Mouse (Mus musculus): ENCODE measurements around the gene Adamts8. TPM values are rescaled to one million over a fixed set of nuclear protein-coding genes. Genes with fewer than 3 reads are reported as not detected.

Gene Adamts8
- total and polyA plus RNA-seq, 3 experiments, result not detected

- Histone ChIP-seq H3K4me2 (ENCODE audit: insufficient read depth, low read depth, poor library complexity, severe bottlenecking) (no peak overlapping the region), H3K9me3 (replicated peaks; ENCODE audit: low read length) (no peaks in the 10 kb centered on the region), H3K79me2 (replicated peaks; ENCODE audit: control insufficient read depth, extremely low read depth, insufficient read depth, poor library complexity, severe bottlenecking) (no peaks in the 10 kb centered on the region), H3K36me3 (replicated peaks in 1 of 2; ENCODE audit: control insufficient read depth in 1 of 2, insufficient read depth in 1 of 2, low read length in 1 of 2) (no peaks in the 10 kb centered on the region), H3K27me3 (replicated peaks) (no peaks in the 10 kb centered on the region), H3K4me3 (replicated peaks in 1 of 3; ENCODE audit: low read depth in 2 of 3, low read length in 2 of 3, poor library complexity in 1 of 3) (no peak overlapping the region), H3K9ac (ENCODE audit: insufficient read depth, low read depth) (no peak overlapping the region), H3K27ac (ENCODE audit: insufficient read depth, low read depth) (no peak overlapping the region), H3K4me1 (ENCODE audit: control insufficient read depth in 1 of 2, insufficient read depth in 2 of 2) (no peaks in the 10 kb centered on the region)
- dilution Hi-C loops (cut with MboI; ENCODE audit: extremely low pct_ligation_motif_present, extremely low pct_unique_long_range_greater_than_20kb, low sequenced_read_pairs), result no loop called here
- in situ Hi-C loops (cut with MboI; ENCODE audit: low pct_ligation_motif_present, low pct_unique_long_range_greater_than_20kb, low sequenced_read_pairs), result no loop called here
- TF ChIP-seq ZMIZ1 (IDR thresholded peaks at IDR 0.05; ENCODE audit: low read depth, low read length) (no peak), NRF1 (IDR thresholded peaks at IDR 0.05; ENCODE audit: low read depth, low read length) (no peak), ELF1 (IDR thresholded peaks at IDR 0.05; ENCODE audit: low read depth, low read length) (no peak)
- DNase-seq (ENCODE audit: extremely low read depth), result no peak
These were observed 12.9 kb downstream of the Adamts8 start for GRCm38 (mm10) chr9:30955246-30955645.

DNA sequence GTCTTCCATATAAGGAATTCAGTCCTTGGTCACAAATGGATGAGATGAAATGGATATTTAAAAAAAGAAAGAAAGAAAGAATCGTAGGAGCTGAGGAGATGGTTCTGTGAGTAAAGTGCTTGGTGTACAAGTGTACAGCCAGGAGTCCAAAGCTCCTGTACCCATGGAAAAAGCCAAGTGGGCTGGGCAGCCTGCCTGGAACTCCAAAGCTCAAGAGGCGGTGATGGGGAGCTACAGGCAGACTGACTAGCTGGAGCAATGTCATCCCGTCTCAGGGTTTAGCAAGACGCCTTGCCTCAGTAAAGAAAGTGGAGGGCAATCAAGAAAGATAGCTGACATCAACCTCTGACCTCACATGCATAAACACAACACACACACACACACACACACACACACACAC is 21.4 kb downstream of the Adamts8 start:
- Histone ChIP-seq H3K4me2 (ENCODE audit: insufficient read depth, low read depth, poor library complexity, severe bottlenecking) (no peak overlapping the region), H3K4me3 (replicated peaks in 1 of 3; ENCODE audit: low read depth in 2 of 3, low read length in 2 of 3, poor library complexity in 1 of 3) (no peak overlapping the region), H3K36me3 (replicated peaks in 1 of 2; ENCODE audit: control insufficient read depth in 1 of 2, insufficient read depth in 1 of 2, low read length in 1 of 2) (no peaks in the 10 kb centered on the region), H3K9ac (ENCODE audit: insufficient read depth, low read depth) (no peak overlapping the region), H3K27ac (ENCODE audit: insufficient read depth, low read depth) (no peak overlapping the region), H3K79me2 (replicated peaks; ENCODE audit: control insufficient read depth, extremely low read depth, insufficient read depth, poor library complexity, severe bottlenecking) (no peaks in the 10 kb centered on the region), H3K27me3 (replicated peaks) (no peaks in the 10 kb centered on the region), H3K9me3 (replicated peaks; ENCODE audit: low read length) (no peaks in the 10 kb centered on the region), H3K4me1 (ENCODE audit: control insufficient read depth in 1 of 2, insufficient read depth in 2 of 2) (no peaks in the 10 kb centered on the region)
- TF ChIP-seq RCOR1 (conservative IDR thresholded peaks at IDR 0.05; ENCODE audit: low read depth, low read length), result no peak
- TF ChIP-seq POLR2A (IDR thresholded peaks at IDR 0.05; ENCODE audit: low read depth, low read length), result no peak
- TF ChIP-seq MAZ (IDR thresholded peaks at IDR 0.05; ENCODE audit: low read depth, low read length), result no peak
- no peak for TF ChIP-seq CTCF (conservative IDR thresholded peaks at IDR 0.05 in 1 of 2, IDR thresholded peaks at IDR 0.05 in 1 of 2; ENCODE audit: low read depth in 2 of 2, low read length in 2 of 2)
- TF ChIP-seq JUN (IDR thresholded peaks at IDR 0.05; ENCODE audit: insufficient read depth, low read depth, low read length), result no peak
- TF ChIP-seq RAD21 (IDR thresholded peaks at IDR 0.05; ENCODE audit: low read depth, low read length), result no peak
- TF ChIP-seq MEF2A (IDR thresholded peaks at IDR 0.05; ENCODE audit: borderline replicate concordance, low read depth, low read length), result no peak
- DNase-seq (ENCODE audit: extremely low read depth), result no peak
- dilution Hi-C loops (cut with MboI; ENCODE audit: extremely low pct_ligation_motif_present, extremely low pct_unique_long_range_greater_than_20kb, low sequenced_read_pairs) (no loop called here), in situ Hi-C loops (cut with MboI; ENCODE audit: low pct_ligation_motif_present, low pct_unique_long_range_greater_than_20kb, low sequenced_read_pairs) (no loop called here)

DNA sequence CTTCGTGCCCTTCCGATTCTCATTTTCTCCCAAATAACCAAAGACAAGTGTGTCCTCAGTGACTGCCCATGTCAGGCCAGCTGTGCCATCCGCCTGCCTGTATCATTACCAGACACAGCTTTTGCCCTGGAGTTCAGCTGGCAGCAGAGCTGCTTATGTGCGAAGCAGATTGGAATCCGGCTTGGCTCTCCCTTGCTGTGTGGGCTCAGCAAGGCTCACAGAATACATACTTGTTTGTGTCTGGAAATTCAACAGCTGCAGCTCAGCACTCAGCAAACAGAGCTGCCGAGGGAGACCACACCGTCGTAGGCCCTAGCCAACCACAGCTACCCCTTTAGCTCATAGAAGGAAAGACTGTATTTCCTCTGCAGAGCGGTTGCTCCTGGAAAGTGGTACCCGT is 22.3 kb downstream of the Adamts8 start:
- Histone ChIP-seq H3K36me3 (replicated peaks in 1 of 2; ENCODE audit: control insufficient read depth in 1 of 2, insufficient read depth in 1 of 2, low read length in 1 of 2) (no peaks in the 10 kb centered on the region), H3K4me1 (ENCODE audit: control insufficient read depth in 1 of 2, insufficient read depth in 2 of 2) (no peaks in the 10 kb centered on the region), H3K4me3 (replicated peaks in 1 of 3; ENCODE audit: low read depth in 2 of 3, low read length in 2 of 3, poor library complexity in 1 of 3) (no peak overlapping the region), H3K9me3 (replicated peaks; ENCODE audit: low read length) (no peaks in the 10 kb centered on the region), H3K79me2 (replicated peaks; ENCODE audit: control insufficient read depth, extremely low read depth, insufficient read depth, poor library complexity, severe bottlenecking) (no peaks in the 10 kb centered on the region), H3K27ac (ENCODE audit: insufficient read depth, low read depth) (no peak overlapping the region), H3K9ac (ENCODE audit: insufficient read depth, low read depth) (no peak overlapping the region), H3K27me3 (replicated peaks) (no peaks in the 10 kb centered on the region), H3K4me2 (ENCODE audit: insufficient read depth, low read depth, poor library complexity, severe bottlenecking) (no peak overlapping the region)
- dilution Hi-C loops (cut with MboI; ENCODE audit: extremely low pct_ligation_motif_present, extremely low pct_unique_long_range_greater_than_20kb, low sequenced_read_pairs), result no loop called here
- in situ Hi-C loops (cut with MboI; ENCODE audit: low pct_ligation_motif_present, low pct_unique_long_range_greater_than_20kb, low sequenced_read_pairs), result no loop called here
- no peak for TF ChIP-seq ZC3H11A (IDR thresholded peaks at IDR 0.05; ENCODE audit: low read depth, low read length)
- TF ChIP-seq IRF4 (IDR thresholded peaks at IDR 0.05; ENCODE audit: low read depth, low read length), result no peak
- no peak for TF ChIP-seq ZKSCAN1 (IDR thresholded peaks at IDR 0.05; ENCODE audit: borderline replicate concordance, low read depth, low read length)
- TF ChIP-seq USF1 (IDR thresholded peaks at IDR 0.05; ENCODE audit: low read depth, low read length), result no peak
- no peak for TF ChIP-seq TBP (conservative IDR thresholded peaks at IDR 0.05; ENCODE audit: low read depth, low read length)
- no peak for TF ChIP-seq USF2 (conservative IDR thresholded peaks at IDR 0.05; ENCODE audit: low read depth, low read length)
- TF ChIP-seq POLR2A (IDR thresholded peaks at IDR 0.05; ENCODE audit: low read depth, low read length), result no peak
- TF ChIP-seq GABPA (IDR thresholded peaks at IDR 0.05; ENCODE audit: insufficient replicate concordance, low read depth, low read length), result no peak
- TF ChIP-seq PAX5 (IDR thresholded peaks at IDR 0.05; ENCODE audit: low read length), result no peak
- TF ChIP-seq MXI1 (IDR thresholded peaks at IDR 0.05; ENCODE audit: low read depth, low read length), result no peak
- TF ChIP-seq JUN (IDR thresholded peaks at IDR 0.05; ENCODE audit: insufficient read depth, low read depth, low read length), result no peak
- TF ChIP-seq MAZ (IDR thresholded peaks at IDR 0.05; ENCODE audit: low read depth, low read length), result no peak
- no peak for TF ChIP-seq CHD2 (IDR thresholded peaks at IDR 0.05; ENCODE audit: low read length)
- TF ChIP-seq POLR2AphosphoS2 (IDR thresholded peaks at IDR 0.05; ENCODE audit: low read depth, low read length), result no peak
- DNase-seq (ENCODE audit: extremely low read depth), result no peak
